Mouse (Mus musculus) ES-E14 (cell line): ENCODE measurements around the gene Morc3.

Experiments used
- HCFC1 ChIP-seq: IDR thresholded peaks from 2 replicates; pipeline ENCODE4 v1.6.1; 2012; ENCODE audit warnings: low read length, inconsistent platforms, borderline replicate concordance; ENCODE audit not compliant: insufficient read depth
- MAFK ChIP-seq: IDR thresholded peaks from 2 replicates; pipeline ENCODE4 v1.6.1; 2014; ENCODE audit warnings: mild to moderate bottlenecking, low read depth, low read length, inconsistent platforms; ENCODE audit not compliant: insufficient read depth
- ZC3H11A ChIP-seq: IDR thresholded peaks from 2 replicates; pipeline ENCODE4 v1.6.1; 2012; ENCODE audit warnings: low read depth, mild to moderate bottlenecking, inconsistent platforms, low read length, borderline replicate concordance
- ZNF384 ChIP-seq: IDR thresholded peaks from 2 replicates; pipeline ENCODE4 v1.6.1; 2012; ENCODE audit warnings: low read depth, low read length, inconsistent platforms

DNA sequence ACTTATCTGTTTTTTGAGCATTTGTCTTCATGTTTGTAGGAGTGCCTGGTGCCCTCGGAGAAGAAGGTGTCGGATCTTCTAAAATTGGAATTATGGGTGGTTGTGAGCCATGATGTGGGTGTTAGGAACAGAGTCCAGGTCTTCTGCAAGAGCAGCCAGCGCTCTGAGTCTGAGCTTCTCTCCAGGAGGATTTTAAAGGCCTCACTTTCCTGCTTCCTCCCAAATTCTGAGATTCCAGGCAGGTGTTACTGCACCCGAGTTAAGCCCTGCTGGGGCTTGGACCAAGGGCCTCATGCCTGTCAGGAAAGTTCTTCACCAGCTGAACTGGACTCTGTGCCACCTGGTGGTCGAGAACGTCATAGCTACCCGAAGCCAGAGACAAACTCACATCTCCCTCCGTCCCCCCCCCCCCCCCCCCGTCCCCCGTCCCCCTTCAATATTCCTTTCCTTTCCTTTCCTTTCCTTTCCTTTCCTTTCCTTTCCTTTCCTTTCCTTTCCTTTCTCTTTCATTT, 83.5 kb downstream of the Morc3 start:
- TF ChIP-seq ZC3H11A (no peak), ZNF384 (no peak), MAFK (no peak), HCFC1 (no peak)
